Mouse (Mus musculus) cerebellum, postnatal 10 days (tissue): ENCODE measurements around the gene Mettl27.

Experiments
- DNase-seq, 2 experiments: peaks; one replicate each; pipeline ENCODE4 v3.0.0; 2021; ENCODE audit warnings: mixed read lengths in 2 of 2

Mettl27 gene

GRCm38 (mm10) chr5:134989166-134989565 lies 57.0 kb downstream of the Mettl27 start:
- DNase-seq = no peak

- DNase-seq = no peak
These were observed 57.6 kb downstream of the Mettl27 start for GRCm38 (mm10) chr5:134989741-134990140.
